Mouse (Mus musculus) hindbrain, postnatal 0 days (tissue): Measurements from ENCODE around the gene Lrrfip1. TPM values are rescaled to one million over a fixed set of nuclear protein-coding genes. Genes with fewer than 3 reads are reported as not detected.

ENCODE experiments used
- ATAC-seq: fragments of 200-750 bp; cut with Nextera tagmentation; 2 replicates; pipeline ENCODE4 v1.8.0; 2017; ENCODE audit warnings: mild to moderate bottlenecking, moderate TSS enrichment, moderate library complexity
- DNase-seq: peaks from one replicate; pipeline ENCODE4 v3.0.0-alpha.2; 2015; ENCODE audit warnings: low spot score
- H3K27ac ChIP-seq: fragments of 300-500 bp; sonication (generic); 2 replicates; pipeline ENCODE4 v1.5.1; 2014; ENCODE audit warnings: mild to moderate bottlenecking
- H3K27me3 ChIP-seq: fragments of 300-500 bp; sonication (generic); 2 replicates; pipeline ENCODE4 v1.6.1; 2014; ENCODE audit warnings: low read length, mixed read lengths; ENCODE audit not compliant: insufficient read depth
- H3K36me3 ChIP-seq: fragments of 300-500 bp; sonication (generic); 2 replicates; pipeline ENCODE4 v1.6.1; 2014; ENCODE audit warnings: low read length, mixed read lengths; ENCODE audit not compliant: insufficient read depth
- H3K4me1 ChIP-seq: fragments of 300-500 bp; sonication (generic); 2 replicates; pipeline ENCODE4 v1.6.1; 2014; ENCODE audit warnings: antibody characterized with exemption, low read length, mixed read lengths; ENCODE audit not compliant: insufficient read depth
- H3K4me2 ChIP-seq: fragments of 300-500 bp; sonication (generic); 2 replicates; pipeline ENCODE4 v1.6.1; 2014; ENCODE audit warnings: low read depth, mild to moderate bottlenecking, low read length, moderate library complexity, mixed read lengths
- H3K4me3 ChIP-seq: fragments of 300-500 bp; sonication (generic); 2 replicates; pipeline ENCODE4 v1.5.1; 2014; ENCODE audit warnings: low read length
- H3K9ac ChIP-seq: fragments of 300-500 bp; sonication (generic); replicated peaks from 2 replicates; pipeline ENCODE4 v1.6.1; 2014; ENCODE audit warnings: mild to moderate bottlenecking, low read length, moderate library complexity, mixed read lengths
- H3K9me3 ChIP-seq: fragments of 300-500 bp; sonication (generic); 2 replicates; pipeline ENCODE4 v1.6.1; 2016; ENCODE audit warnings: low read length, mixed read lengths
- CTCF ChIP-seq: IDR thresholded peaks from 2 replicates; pipeline ENCODE4 v1.5.1; 2016; ENCODE audit warnings: antibody characterized with exemption, control low read depth, low read depth
- WGBS: fragments of 180-500 bp; shearing (Covaris S2); extraction: QIAGEN DNeasy Blood & Tissue Kit; methylation state at CpG from one replicate; pipeline ENCODE4 v1.1.7; 2014; 5-methylcytosine and 5-hydroxymethylcytosine counted together
- polyA plus RNA-seq: library from polyadenylated mRNA; unstranded; fragments of >200 nt; fragmentation: Nextera tagmentation; extraction: Ambion mirVana; gene quantifications from 2 replicates; pipeline ENCODE4 v1.2.1, GENCODE M21; 2015
- total RNA-seq: library from RNA; depleted of rRNA; stranded (reverse); fragments of >200 nt; gene quantifications from 2 replicates; pipeline ENCODE4 v1.2.3, GENCODE M21; 2014

The Lrrfip1 gene
- total and polyA plus RNA-seq, 2 experiments from 2014 or later: 26.9 to 37.5 TPM

GRCm38 (mm10) chr1:91002641-91003040, 4.1 kb downstream of the Lrrfip1 start:
- Histone ChIP-seq H3K9me3 (no peaks in the 10 kb centered on the region), H3K36me3 (no peaks in the 10 kb centered on the region), H3K27ac (no peak overlapping the region), H3K9ac (no peak overlapping the region), H3K4me3 (no peak overlapping the region), H3K4me2 (no peak overlapping the region), H3K4me1 (0 out of 2 replicates have a peak, but pooled peaks cover 9% of the 10 kb centered on the region), H3K27me3 (no peaks in the 10 kb centered on the region)
- 78% methylated on average over 3 of the region's 3 CpGs for WGBS
- no peak for DNase-seq
- no peak for TF ChIP-seq CTCF
- ATAC-seq: no peak

- 0 out of 2 replicates have a peak, but pooled peaks cover 4% of the 10 kb centered on the region for H3K4me1 ChIP-seq
- no peak for ATAC-seq
Observed at GRCm38 (mm10) chr1:91003522-91004253, 5.2 kb downstream of the Lrrfip1 start.

DNA sequence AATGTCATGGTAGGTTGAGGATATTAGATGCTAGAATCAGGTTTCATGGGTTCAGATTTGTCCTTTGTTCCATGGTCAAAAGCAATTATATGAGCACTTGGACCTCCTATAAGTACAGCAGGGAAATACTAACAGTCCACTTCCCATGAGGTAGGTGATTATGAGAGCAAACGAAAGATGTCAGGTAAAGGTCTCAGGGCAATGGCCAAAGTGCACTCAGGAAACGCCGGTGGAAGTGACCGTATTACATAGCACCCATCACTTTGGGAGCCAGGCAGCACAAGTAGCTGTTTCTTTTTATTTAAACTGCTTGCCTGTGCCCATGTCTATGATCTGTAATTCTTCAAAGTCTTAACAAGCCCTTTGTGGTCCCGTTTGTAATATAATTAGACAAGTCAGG, 7.5 kb downstream of the Lrrfip1 start:
- 79% methylated on average over 5 of the region's 5 CpGs for WGBS
- Histone ChIP-seq H3K4me1 (no peaks in the 10 kb centered on the region; the same call in 1 of the 2 replicates), H3K36me3 (no peaks in the 10 kb centered on the region), H3K9me3 (no peaks in the 10 kb centered on the region), H3K4me2 (no peak overlapping the region), H3K9ac (no peak overlapping the region), H3K27ac (no peak overlapping the region), H3K4me3 (no peak overlapping the region), H3K27me3 (no peaks in the 10 kb centered on the region)
- DNase-seq: no peak
- ATAC-seq: no peak
- no peak for TF ChIP-seq CTCF

More at GRCm38 (mm10) chr1:91003522-91004253, 5.2 kb downstream of the Lrrfip1 start:
- no peak overlapping the region for H3K9ac ChIP-seq
- H3K4me2 ChIP-seq: no peak overlapping the region
- WGBS: 85% methylated on average over 8 of the region's 8 CpGs
- no peak for DNase-seq
- no peaks in the 10 kb centered on the region for H3K27me3 ChIP-seq
- H3K27ac ChIP-seq: no peak overlapping the region
- no peak for TF ChIP-seq CTCF
- H3K36me3 ChIP-seq: no peaks in the 10 kb centered on the region
- no peak overlapping the region for H3K4me3 ChIP-seq
- no peaks in the 10 kb centered on the region for H3K9me3 ChIP-seq

- WGBS: 81% methylated on average over 9 of the region's 9 CpGs
- Histone ChIP-seq H3K4me1 (no peaks in the 10 kb centered on the region; the same call in 1 of the 2 replicates), H3K27me3 (no peaks in the 10 kb centered on the region), H3K4me2 (no peak overlapping the region), H3K27ac (no peak overlapping the region), H3K9me3 (no peaks in the 10 kb centered on the region), H3K36me3 (no peaks in the 10 kb centered on the region), H3K9ac (no peak overlapping the region), H3K4me3 (no peak overlapping the region)
- TF ChIP-seq CTCF: no peak
- no peak for ATAC-seq
- no peak for DNase-seq
Observed at GRCm38 (mm10) chr1:91006708-91007107, 8.2 kb downstream of the Lrrfip1 start.

GRCm38 (mm10) chr1:91008147-91008682, 9.7 kb downstream of the Lrrfip1 start:
- no peak overlapping the region for H3K4me2 ChIP-seq
- H3K9ac ChIP-seq: no peak overlapping the region
- no peak overlapping the region for H3K4me3 ChIP-seq
- ATAC-seq (no peak), DNase-seq (no peak)
- 94% methylated on average over 14 of the region's 14 CpGs for WGBS
- H3K27me3 ChIP-seq: no peaks in the 10 kb centered on the region
- no peaks in the 10 kb centered on the region for H3K9me3 ChIP-seq
- no peak for TF ChIP-seq CTCF
- H3K27ac ChIP-seq: no peak overlapping the region
- no peaks in the 10 kb centered on the region; the same call in 1 of the 2 replicates for H3K4me1 ChIP-seq
- no peaks in the 10 kb centered on the region for H3K36me3 ChIP-seq

DNA sequence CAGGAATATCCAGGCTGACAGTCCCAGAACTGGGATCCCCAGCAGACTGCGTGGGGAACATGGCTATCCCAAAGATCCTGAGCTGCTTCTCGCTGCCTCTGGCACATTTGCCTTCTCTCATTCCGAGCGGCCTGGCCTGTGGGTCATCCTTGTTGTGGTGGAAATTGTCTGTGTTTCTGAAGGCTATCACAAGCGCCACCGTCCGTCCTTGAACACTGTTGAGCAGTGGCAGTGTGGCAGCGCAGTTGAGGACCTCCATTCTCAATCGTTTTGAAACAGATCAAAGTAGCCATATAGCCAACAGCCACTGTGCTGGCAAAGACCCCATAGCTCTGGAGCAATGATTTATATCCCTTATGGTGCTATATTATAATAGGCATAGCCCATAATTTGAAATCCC, 10.2 kb downstream of the Lrrfip1 start:
- Histone ChIP-seq H3K4me1 (no peaks in the 10 kb centered on the region; the same call in 1 of the 2 replicates), H3K4me2 (no peak overlapping the region), H3K36me3 (no peaks in the 10 kb centered on the region), H3K27ac (no peak overlapping the region), H3K9me3 (no peaks in the 10 kb centered on the region), H3K9ac (no peak overlapping the region), H3K27me3 (no peaks in the 10 kb centered on the region), H3K4me3 (no peak overlapping the region)
- ATAC-seq (no peak), DNase-seq (no peak)
- TF ChIP-seq CTCF: no peak
- 89% methylated on average over 9 of the region's 9 CpGs for WGBS

DNA sequence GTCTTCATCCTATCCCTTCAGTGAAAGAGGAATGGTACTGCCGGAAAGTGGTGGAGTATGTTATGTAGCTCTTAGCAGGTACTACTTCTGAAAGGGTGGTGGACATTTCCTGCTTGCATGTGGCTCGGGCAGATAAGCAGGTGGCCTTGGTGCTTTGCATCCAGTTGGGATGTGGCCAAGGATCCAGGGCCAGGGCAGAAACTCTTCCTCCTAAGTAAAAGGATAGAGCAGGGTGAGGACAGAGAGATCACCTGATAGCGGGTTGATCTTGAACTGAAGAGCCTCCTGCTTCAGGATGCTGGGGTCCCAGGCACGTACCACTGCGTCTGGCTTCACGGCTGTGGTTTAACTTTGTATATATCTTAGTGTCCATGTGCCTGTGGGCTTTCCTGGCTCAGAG, 10.7 kb downstream of the Lrrfip1 start:
- Histone ChIP-seq H3K27ac (no peak overlapping the region), H3K4me2 (no peak overlapping the region), H3K4me1 (no peaks in the 10 kb centered on the region; the same call in 1 of the 2 replicates), H3K36me3 (no peaks in the 10 kb centered on the region), H3K27me3 (no peaks in the 10 kb centered on the region), H3K9ac (no peak overlapping the region), H3K9me3 (no peaks in the 10 kb centered on the region), H3K4me3 (no peak overlapping the region)
- ATAC-seq (no peak), DNase-seq (no peak)
- TF ChIP-seq CTCF: no peak
- 88% methylated on average over 6 of the region's 6 CpGs for WGBS
